Mouse (Mus musculus): ENCODE data around the gene Nfatc2.

DNA sequence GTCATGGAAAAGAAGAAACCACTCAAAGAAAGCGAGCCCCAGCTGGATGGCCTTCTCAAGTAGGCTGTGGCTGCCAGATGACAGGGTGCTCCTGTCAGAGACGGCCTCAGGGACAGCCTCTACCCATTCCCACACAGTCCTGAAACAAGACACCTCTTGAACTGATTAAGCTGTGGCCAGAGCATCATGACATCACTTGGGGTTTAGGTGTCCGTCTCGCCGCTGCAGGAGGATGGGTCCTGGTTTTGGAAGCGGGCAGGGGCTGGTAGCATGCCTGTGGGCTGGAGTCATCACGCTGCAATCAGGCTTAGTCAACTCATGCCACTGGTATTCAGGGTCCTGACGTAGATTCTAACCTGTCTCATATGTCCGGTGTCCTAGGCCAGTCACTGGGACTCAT is 142.9 kb downstream of the Nfatc2 start:
- TF ChIP-seq GATA1 (IDR thresholded peaks at IDR 0.05; ENCODE audit: borderline replicate concordance, low read length) (no peak), FLI1 (IDR thresholded peaks at IDR 0.05; ENCODE audit: low read length) (no peak)

All from megakaryocyte, embryonic 14.5 days (primary cell).